Mouse (Mus musculus) T-helper 1 cell (primary cell): ENCODE data around the gene Mri1.

Experiments used
- in situ Hi-C: fragments of 300-600 bp; cut with MboI, MseI; formaldehyde crosslinking; loops from one replicate; pipeline ENCODE4 v1.15.1; 2025; ENCODE audit warnings: high pct_unique_total_duplicates

Mri1 gene

GRCm38 (mm10) chr8:84202938-84203917 lies 53.9 kb downstream of the Mri1 start:
- in situ Hi-C loops, result loop anchor here (10.0 kb wide), 1 partner anchor 1418 kb away; no protein-coding TSS in a partner anchor

DNA sequence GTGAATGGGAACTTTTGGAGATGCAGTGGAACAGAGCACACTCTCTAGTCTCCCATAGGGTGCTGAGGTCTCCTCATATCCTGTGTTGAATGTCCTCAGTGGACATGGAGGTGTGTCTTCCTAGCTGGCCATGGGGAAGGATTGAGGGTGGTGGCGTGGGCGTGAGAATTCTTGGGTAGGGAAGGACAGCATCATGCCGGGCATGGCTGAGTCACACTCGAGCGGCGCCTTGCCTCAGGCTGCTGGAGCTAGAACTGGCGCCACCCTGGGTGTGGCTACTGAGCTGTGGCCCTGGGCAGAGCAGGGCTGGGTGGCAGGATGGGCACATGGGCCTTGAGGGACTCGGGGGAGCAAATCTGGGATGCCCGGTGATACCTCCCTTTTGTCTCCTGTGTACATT lies 54.7 kb downstream of the Mri1 start:
- in situ Hi-C loops, result loop anchor here (10.0 kb wide), 1 partner anchor 1418 kb away; no protein-coding TSS in a partner anchor

- in situ Hi-C loops, result loop anchor here (10.0 kb wide), 1 partner anchor 1417 kb away; no protein-coding TSS in a partner anchor
Measured at GRCm38 (mm10) chr8:84201545-84202245, 55.4 kb downstream of the Mri1 start.

DNA sequence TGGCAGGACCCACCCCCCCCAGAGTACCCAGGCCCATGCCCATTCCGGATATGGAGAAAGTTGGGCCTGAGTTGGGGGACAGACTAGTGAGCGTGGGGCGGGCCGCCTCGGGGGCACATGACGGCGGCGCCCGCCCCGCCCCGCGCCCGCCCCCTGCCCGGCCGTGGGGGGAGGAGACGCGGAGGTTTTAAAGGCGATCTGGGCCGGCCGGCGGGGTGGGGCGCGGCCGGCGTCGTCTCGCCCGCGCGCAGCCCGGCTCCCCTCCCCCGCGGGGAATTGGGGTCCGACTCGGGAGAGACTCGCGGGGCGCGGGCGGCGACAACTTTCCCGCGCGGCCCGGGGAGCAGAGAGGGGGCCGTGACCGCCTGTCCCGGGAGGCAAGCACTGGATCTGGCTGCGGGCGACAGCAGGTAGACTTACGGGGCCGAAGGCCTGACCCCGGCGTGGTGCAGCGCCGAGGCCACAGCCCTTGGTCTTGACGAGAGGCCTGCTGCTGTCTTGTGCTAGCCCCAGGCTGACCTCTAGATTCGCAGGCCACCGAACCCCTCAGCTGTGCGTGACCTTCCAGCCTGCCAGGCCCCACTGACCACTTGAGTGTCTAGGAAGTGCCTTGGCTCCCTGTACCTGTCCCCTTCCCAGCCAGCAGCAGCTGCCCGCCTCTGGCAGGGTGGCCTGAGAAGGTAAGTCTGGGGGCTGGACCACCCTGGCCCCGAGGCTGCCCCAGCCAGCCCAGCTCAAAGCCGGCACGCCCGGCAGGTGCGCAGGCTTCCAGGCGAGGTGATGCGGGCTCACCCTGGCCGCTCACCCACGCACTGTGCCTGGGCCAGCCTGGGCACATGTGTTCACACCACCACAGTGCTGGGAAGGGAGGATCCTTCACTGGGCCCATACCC lies 56.2 kb downstream of the Mri1 start:
- in situ Hi-C loops, result loop anchor here (10.0 kb wide), 1 partner anchor 1416 kb away; no protein-coding TSS in a partner anchor

DNA sequence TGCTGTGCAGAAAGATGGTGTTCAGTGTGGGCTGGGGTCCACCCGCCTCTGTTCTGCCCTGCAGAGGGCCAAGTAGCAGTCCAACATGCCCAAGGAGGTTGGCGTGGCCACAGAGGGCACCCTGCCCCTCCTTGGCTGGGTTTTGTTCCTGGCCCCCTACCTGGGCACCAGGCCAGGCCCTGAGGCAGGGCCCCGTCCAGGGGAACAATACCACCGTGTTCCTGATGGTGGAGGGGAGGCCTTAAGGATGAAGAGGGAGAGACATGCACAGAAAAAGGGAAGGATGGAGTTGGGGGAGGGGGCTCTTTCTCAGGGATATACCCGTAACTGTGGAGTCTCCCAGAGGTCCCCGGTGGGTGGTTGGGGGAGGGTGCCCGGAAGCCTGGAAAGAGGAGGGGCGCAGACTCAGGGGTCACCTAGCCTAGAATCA lies 57.0 kb downstream of the Mri1 start:
- in situ Hi-C loops, result loop anchor here (10.0 kb wide), 1 partner anchor 1415 kb away; no protein-coding TSS in a partner anchor
